Mouse (Mus musculus) adrenal gland, postnatal 25 days (tissue): ENCODE measurements around the gene Mrpl52. TPM values are rescaled to one million over a fixed set of nuclear protein-coding genes. Genes with fewer than 3 reads are reported as not detected.
A peak's percentile ranks its signal among the peaks of the same experiment; 100 is the strongest.

Experiments used
- DNase-seq: peaks from one replicate; pipeline ENCODE4 v3.0.0; 2021; ENCODE audit warnings: mixed read lengths
- long read RNA-seq: library from polyadenylated mRNA; stranded (forward); transcript quantifications from one replicate; pipeline ENCODE4 v2.0.0, GENCODE M21; 2021
- total RNA-seq: library from RNA; stranded (reverse); gene quantifications from 2 replicates; pipeline ENCODE4 v1.2.3, GENCODE M21; 2021

The Mrpl52 gene
- total RNA-seq: 197 and 205 TPM in 2 replicates
- long read RNA-seq, transcript Mrpl52-201 (5 exons, 418 nt): major isoform, 70 of 83 reads
- long read RNA-seq, partial matches to known transcripts: 7 of 83 reads
- long read RNA-seq, other reads (novel, unspliced or antisense): 2 of 83 reads

DNA sequence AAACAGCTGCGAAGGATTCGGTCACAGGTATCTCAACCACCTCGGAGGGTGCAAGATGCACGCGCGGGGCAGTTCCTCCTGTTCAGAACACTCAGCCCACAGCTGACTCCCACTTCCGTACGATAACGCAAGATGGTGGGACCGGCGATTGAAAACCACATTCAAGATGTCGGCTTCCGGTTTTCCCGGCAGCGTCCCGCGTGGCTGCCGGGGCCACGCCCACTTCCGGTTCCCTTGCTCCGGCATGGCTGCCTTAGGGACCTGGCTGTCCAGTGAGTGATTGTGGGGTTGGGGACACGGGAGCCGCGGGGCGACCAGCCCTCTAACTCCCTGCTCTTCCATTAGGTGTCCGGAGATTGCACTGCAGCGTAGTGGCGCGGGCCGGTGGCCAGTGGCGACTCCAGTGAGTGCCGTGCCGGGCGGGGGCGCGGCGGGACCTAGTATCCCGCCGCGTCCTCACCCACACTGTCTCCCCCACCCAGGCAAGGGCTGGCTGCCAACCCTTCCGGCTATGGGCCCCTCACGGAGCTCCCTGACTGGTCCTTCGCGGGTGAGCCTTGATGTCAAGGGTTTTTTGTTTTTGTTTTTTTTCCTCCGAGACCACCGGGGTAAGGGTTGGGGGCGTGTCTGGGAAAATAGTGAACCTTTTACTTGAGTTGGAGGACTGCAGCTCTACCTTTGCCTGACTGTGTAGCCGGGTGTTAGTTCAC, at the start of gene Mrpl52:
Gene Mrpl52 (plus strand): TSS at position 221 of the 710 bp plus-strand sequence.
- peak; percentile 93 for DNase-seq

- DNase-seq: no peak
Observed at GRCm38 (mm10) chr14:54377166-54377565, 49.5 kb upstream of the Mrpl52 start.

GRCm38 (mm10) chr14:54379571-54379970, 47.1 kb upstream of the Mrpl52 start:
- no peak for DNase-seq

DNA sequence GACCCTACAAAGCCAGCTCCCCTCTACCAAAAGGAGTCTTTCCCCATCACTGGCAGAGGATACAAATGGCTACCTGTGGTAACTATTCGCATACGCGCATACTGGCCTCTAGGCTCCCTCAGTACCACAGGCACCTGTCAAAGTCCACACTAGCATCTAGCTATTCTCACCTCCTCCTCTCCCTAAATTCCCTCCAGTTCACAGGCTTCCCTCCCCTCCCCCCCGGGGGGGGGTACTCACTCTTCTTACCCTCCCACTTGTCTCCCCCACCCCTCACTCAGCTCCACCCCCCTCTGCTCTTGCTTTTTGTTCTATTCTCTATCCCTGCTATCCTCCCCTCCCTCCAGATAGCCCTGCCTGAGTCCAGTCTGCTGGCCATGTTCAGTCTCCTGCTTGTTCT, 46.1 kb upstream of the Mrpl52 start:
- no peak for DNase-seq

GRCm38 (mm10) chr14:54381816-54382215, 44.9 kb upstream of the Mrpl52 start:
- DNase-seq: no peak

DNA sequence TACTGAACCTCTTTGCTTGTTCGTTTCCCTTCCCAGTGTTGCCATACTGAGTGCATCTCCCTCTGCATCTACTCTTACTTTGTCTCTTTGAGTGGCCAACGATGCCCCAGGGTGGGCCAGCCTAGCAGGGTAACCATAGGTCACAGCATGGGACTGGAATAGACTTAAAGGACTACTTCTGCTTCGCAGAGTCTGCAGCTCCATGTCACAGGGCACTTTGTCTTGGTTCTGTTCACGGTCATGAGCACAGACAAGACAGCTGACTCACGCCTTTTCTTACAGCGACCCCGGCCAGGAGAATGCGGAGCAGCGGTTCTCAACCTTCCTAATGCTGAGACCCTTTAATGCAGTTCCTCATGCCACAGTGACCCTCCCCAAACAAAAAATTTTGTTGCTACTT, 44.1 kb upstream of the Mrpl52 start:
- DNase-seq: no peak

- DNase-seq: no peak
Observed at GRCm38 (mm10) chr14:54383355-54383771, 43.3 kb upstream of the Mrpl52 start.

DNA sequence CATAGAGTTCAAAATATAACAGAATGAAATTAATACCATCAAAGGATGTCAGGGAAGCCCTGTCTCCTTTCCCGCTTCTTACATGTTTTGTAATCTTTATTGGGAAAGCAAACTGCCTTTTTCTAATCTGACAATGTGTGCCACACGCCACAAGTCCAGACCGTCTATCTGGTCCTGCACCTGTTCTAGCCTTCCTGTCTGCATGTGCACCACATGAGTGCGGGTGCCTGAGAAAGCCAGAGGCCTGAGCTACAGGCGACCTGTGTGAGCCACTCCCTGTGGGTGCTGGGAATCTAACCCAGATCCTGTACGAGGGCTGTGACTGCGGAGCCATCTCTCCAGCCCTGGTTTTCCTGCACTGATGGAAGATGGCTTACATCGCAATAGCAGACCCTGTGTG, 42.3 kb upstream of the Mrpl52 start:
- DNase-seq: no peak

GRCm38 (mm10) chr14:54385968-54386618, 40.6 kb upstream of the Mrpl52 start:
- DNase-seq: no peak

DNA sequence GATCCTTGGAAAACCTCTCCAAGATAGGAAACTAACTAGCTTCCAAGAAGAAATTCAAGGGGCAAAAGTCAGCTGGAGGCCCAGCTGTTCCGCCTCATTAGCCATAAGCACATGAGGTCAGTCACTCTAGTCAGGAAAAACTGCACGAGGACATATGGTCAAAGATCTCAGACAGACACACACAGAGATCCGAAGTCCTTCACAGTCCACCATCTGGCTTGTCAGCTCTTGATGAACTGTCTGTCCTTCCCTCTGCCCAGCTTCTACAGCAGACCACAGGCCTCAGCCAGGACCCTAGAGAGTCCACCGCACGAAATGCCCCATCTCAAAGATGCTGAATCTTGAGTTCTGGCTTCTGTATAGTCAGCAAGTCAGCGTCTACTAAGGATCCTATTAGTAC, 39.2 kb upstream of the Mrpl52 start:
- no peak for DNase-seq

- no peak for DNase-seq
Observed at GRCm38 (mm10) chr14:54390843-54391242, 35.9 kb upstream of the Mrpl52 start.

DNA sequence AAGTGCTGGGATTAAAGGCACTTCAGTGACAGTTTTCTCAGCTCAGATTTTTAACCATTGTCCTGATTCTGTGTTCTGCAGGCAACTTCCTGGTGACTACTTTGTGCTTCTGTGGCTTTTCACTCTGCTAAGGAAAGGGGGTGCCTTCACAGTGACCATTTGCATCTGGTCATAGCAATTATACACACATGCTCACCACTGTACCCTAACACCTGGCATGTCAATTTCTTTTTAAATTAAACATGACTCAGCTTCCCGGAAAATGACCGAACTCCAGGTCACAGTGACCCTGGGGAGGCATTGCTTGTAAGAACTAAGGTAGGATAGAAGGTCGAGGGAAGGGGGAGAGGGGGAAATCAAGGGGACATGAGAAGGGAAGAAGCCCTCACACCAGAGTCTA, 32.9 kb upstream of the Mrpl52 start:
- DNase-seq: no peak

GRCm38 (mm10) chr14:54394309-54394708, 32.4 kb upstream of the Mrpl52 start:
- no peak for DNase-seq

DNA sequence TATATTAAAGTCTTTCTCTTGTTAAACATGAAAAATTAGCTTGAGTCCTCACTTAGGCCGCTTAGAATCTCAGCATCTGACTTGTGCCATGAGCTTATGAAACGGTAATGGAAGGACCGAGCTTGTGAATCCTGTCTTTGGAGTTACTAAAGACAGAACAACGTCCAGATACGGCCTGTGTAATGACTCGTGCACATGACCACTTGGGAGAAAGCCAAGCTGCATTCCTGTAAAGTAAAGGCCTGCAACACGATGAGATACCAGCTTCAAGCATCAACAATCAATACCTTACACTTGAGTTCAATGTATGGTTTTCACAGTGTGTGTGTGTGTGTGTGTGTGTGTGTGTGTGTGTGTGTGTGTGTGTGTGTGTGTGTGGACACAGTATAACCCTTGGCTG, 30.0 kb upstream of the Mrpl52 start:
- DNase-seq: no peak

DNA sequence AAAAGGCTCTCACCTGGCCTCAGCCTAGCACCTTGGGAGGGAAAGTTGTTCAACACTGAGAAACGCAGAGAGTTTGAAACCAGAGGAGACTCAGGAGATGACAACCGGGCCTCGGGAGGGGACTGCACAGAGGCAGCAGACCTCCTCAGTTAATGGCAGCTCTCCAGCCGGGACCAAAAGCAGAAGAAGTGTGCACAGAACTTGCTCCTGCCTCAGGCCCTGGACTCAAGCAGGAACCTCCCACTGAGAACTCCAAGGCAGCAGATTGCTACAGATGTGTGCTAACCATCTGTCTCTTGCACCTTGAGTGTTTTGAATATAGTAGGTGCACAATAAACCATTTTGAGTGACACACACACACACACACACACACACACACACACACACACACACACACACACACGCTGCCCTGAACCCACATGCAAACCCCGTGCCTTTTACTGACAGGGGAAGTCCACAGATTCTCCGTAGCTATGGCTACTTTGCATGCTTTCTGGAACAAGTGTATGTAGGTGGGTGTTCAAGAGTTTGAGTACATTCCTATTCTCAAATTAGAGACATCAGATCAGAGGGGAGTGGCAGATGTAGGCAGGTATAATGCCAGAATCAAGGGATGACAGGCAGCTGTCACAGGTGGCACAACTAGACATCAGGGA, 28.7 kb upstream of the Mrpl52 start:
- DNase-seq: no peak

DNA sequence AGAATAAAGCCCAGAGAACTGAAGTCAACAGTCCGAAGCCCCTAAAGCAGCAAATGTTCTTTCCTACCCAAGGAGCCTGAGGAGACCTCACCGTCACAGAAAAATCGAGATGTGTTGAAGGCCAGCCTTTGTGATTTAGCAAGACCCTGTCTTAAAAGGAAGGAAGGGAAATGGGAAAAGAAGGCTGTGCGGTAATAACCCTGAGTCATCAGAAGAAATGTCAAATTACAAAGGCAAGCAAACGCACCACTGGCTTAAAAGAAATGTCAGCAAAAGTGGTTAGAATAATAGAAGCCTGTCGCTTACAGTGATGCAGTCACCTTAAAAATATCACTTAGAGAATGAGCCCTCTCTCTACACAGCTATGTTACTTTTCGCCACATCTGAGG, 28.2 kb upstream of the Mrpl52 start:
- DNase-seq: no peak

- DNase-seq: no peak
Observed at GRCm38 (mm10) chr14:54398921-54399382, 27.8 kb upstream of the Mrpl52 start.

DNA sequence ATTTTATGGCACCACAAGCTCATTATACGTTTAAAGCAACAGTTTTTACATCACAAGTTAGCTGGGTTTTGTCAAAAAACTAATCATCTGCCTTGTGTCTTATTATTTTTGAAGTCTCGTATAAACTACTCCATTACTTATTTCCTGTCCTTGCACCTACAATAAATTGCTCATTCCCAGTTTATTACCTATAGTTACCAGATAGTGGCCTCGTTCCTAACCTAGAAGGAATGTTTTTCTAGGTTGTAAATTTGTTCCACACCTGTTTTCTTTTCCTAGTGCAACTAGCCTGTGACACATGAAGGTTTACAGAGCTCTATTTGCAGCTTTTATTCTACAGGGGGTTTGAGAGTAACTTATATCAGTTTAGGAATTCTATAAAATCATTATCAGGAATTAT, 25.0 kb upstream of the Mrpl52 start:
- no peak for DNase-seq

DNA sequence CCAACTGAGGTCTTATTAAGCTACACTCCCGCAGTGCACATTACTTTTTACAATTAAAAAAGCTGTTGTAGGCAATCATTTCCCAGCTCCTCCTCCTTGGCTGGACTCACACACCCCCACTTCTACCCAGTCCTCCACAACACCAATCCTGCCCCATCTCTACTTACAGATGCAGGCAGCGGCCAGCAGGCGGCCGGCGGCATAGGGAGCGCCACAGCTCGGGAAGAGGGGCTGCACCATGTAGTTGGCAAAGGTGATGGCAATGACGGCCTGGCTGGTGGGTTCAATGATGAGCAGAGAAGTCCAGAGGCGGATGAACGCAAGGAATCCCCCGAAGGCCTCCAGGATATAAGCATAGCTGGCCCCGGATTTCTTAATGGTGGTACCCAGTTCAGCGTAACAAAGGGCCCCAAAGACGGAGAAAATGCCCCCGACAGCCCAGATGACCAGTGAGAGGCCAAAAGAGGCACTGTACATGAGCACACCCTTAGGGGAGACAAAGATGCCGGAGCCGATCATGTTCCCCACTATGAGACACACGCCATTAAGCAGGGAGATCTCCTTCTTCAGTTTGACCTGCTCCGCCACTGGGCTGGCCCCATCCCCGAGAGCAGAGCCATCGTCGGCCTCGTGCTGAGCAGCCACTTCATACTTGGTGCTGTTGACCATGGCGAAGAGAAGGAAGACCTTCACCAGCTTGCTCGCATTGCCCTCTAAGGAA, 18.2 kb upstream of the Mrpl52 start:
- DNase-seq: no peak

GRCm38 (mm10) chr14:54409057-54409645, 17.6 kb upstream of the Mrpl52 start:
- no peak for DNase-seq

- no peak for DNase-seq
Observed at GRCm38 (mm10) chr14:54409980-54410810, 16.5 kb upstream of the Mrpl52 start.
